Mouse (Mus musculus) left cerebral cortex, postnatal 14 days (tissue): ENCODE measurements around the gene Hsd17b2. TPM values are rescaled to one million over a fixed set of nuclear protein-coding genes. Genes with fewer than 3 reads are reported as not detected.

ENCODE experiments used
- DNase-seq, 2 experiments: peaks; one replicate each; pipeline ENCODE4 v3.0.0; 2021 to 2022; ENCODE audit warnings: low spot score in 2 of 2, mixed read lengths in 1 of 2
- intact Hi-C: fragments of 180-260 bp; cut with DNase I; formaldehyde crosslinking; loops from one replicate; pipeline ENCODE4 v1.15.1; 2025
- long read RNA-seq, 2 experiments: library from polyadenylated mRNA; stranded (forward); transcript quantifications; one replicate each; pipeline ENCODE4 v2.0.0; 2021
- total RNA-seq, 2 experiments: library from RNA; stranded (reverse); gene quantifications; 2 replicates each; pipeline ENCODE4 v1.2.3; 2021

Hsd17b2 gene
- under 1 TPM in 1 of 2 experiments, not detected in 1; 0.26 TPM for total RNA-seq
- long read RNA-seq, experiment 1, result 0 reads
- long read RNA-seq, experiment 2, result 0 reads

GRCm38 (mm10) chr8:117701859-117702258, at the start of gene Hsd17b2:
Gene Hsd17b2, plus strand, starts transcription at chr8:117701904.
- no peak for DNase-seq
- intact Hi-C loops, result no loop called here

- DNase-seq, result no peak
- intact Hi-C loops, result no loop called here
Measured at GRCm38 (mm10) chr8:117652318-117652717, 49.4 kb upstream of the Hsd17b2 start.

GRCm38 (mm10) chr8:117658990-117659389, 42.7 kb upstream of the Hsd17b2 start:
- no peak for DNase-seq
- intact Hi-C loops, result no loop called here

GRCm38 (mm10) chr8:117660358-117661031, 41.2 kb upstream of the Hsd17b2 start:
- peak; percentile 61 to 68 for DNase-seq
- intact Hi-C loops, result no loop called here

GRCm38 (mm10) chr8:117667349-117668124, 34.2 kb upstream of the Hsd17b2 start:
- intact Hi-C loops, result no loop called here
- no peak for DNase-seq

GRCm38 (mm10) chr8:117670461-117670860, 31.2 kb upstream of the Hsd17b2 start:
- no peak for DNase-seq
- intact Hi-C loops, result no loop called here

GRCm38 (mm10) chr8:117672558-117672957, 29.1 kb upstream of the Hsd17b2 start:
- no peak for DNase-seq
- intact Hi-C loops, result no loop called here

GRCm38 (mm10) chr8:117673430-117673830, 28.3 kb upstream of the Hsd17b2 start, which contains the start of gene Sdr42e1:
Gene Sdr42e1, minus strand, starts transcription at chr8:117673689.
- DNase-seq, result peak; percentile 47 to 55
- intact Hi-C loops, result no loop called here

GRCm38 (mm10) chr8:117675171-117675570, 26.5 kb upstream of the Hsd17b2 start:
- intact Hi-C loops, result no loop called here
- DNase-seq, result no peak

- intact Hi-C loops, result no loop called here
- DNase-seq, result no peak
Measured at GRCm38 (mm10) chr8:117676460-117676859, 25.2 kb upstream of the Hsd17b2 start.

GRCm38 (mm10) chr8:117677011-117677410, 24.7 kb upstream of the Hsd17b2 start:
- intact Hi-C loops, result no loop called here
- DNase-seq, result no peak

- intact Hi-C loops, result no loop called here
Measured at GRCm38 (mm10) chr8:117678650-117679049, 23.1 kb upstream of the Hsd17b2 start.

GRCm38 (mm10) chr8:117683925-117684472, 17.7 kb upstream of the Hsd17b2 start:
- intact Hi-C loops, result no loop called here

More at GRCm38 (mm10) chr8:117678650-117679049, 23.1 kb upstream of the Hsd17b2 start:
- DNase-seq, result no peak

GRCm38 (mm10) chr8:117684504-117684903, 17.2 kb upstream of the Hsd17b2 start:
- intact Hi-C loops, result no loop called here
- no peak for DNase-seq

More at GRCm38 (mm10) chr8:117683925-117684472, 17.7 kb upstream of the Hsd17b2 start:
- no peak for DNase-seq

- intact Hi-C loops, result no loop called here
- DNase-seq, result no peak
Measured at GRCm38 (mm10) chr8:117687890-117688289, 13.8 kb upstream of the Hsd17b2 start.

GRCm38 (mm10) chr8:117692131-117692530, 9.6 kb upstream of the Hsd17b2 start:
- intact Hi-C loops, result no loop called here
- no peak for DNase-seq

- no peak for DNase-seq
- intact Hi-C loops, result no loop called here
Measured at GRCm38 (mm10) chr8:117695636-117696035, 6.1 kb upstream of the Hsd17b2 start.

- peak in 1 of 2 experiments; percentile 26 for DNase-seq
- intact Hi-C loops, result no loop called here
Measured at GRCm38 (mm10) chr8:117697248-117697647, 4.5 kb upstream of the Hsd17b2 start.

- intact Hi-C loops, result no loop called here
- DNase-seq, result no peak
Measured at GRCm38 (mm10) chr8:117700699-117701098, 1.0 kb upstream of the Hsd17b2 start.

GRCm38 (mm10) chr8:117701246-117701645, 458 bp upstream of the Hsd17b2 start:
- intact Hi-C loops, result no loop called here
- DNase-seq, result no peak
